ENCODE assay signal across 8 mouse cellular contexts in genomic region chr17:88511095-88511551, GRCm38 (mm10). TPM values are rescaled to one million over a fixed set of nuclear protein-coding genes. Genes with fewer than 3 reads are reported as not detected.
DNase-seq lines count a peak whose midpoint lies in the region; ATAC-seq lines count a peak whose summit lies in the region.

No protein-coding gene starts in this region.

- peaks cover 10% of the 10 kb centered on the region for H3K4me1 ChIP-seq in heart, embryonic 12.5 days (replicated peaks)
- H3K4me1 ChIP-seq in limb, embryonic 12.5 days (replicated peaks) = peaks cover 8% of the 10 kb centered on the region; the same call in 1 of the 2 replicates
- no peaks in the 10 kb centered on the region for H3K4me1 ChIP-seq in midbrain, embryonic 14.5 days (ENCODE audit: control insufficient read depth, insufficient read depth, low read length)

- H3K36me3 ChIP-seq in heart, embryonic 12.5 days = no peaks in the 10 kb centered on the region
- H3K36me3 ChIP-seq in limb, embryonic 12.5 days = no peaks in the 10 kb centered on the region
- no peaks in the 10 kb centered on the region for H3K36me3 ChIP-seq in midbrain, embryonic 14.5 days (ENCODE audit: control insufficient read depth, insufficient read depth, low read length)

- no peak overlapping the region for H3K27ac ChIP-seq in heart, embryonic 12.5 days (ENCODE audit: poor library complexity, severe bottlenecking)
- H3K27ac ChIP-seq in limb, embryonic 12.5 days = no peak overlapping the region
- H3K27ac ChIP-seq in midbrain, embryonic 14.5 days (replicated peaks; ENCODE audit: low read depth, low read length) = no peak overlapping the region

- no peak overlapping the region for H3K4me2 ChIP-seq in heart, embryonic 12.5 days
- H3K4me2 ChIP-seq in limb, embryonic 12.5 days = 0 out of 2 replicates have a peak overlapping the region, but pooled peaks have one; percentile 6
- 0 out of 2 replicates have a peak overlapping the region, but pooled peaks have one; percentile 4 for H3K4me2 ChIP-seq in midbrain, embryonic 14.5 days (ENCODE audit: low read length)

- H3K9ac ChIP-seq in heart, embryonic 12.5 days = no peak overlapping the region
- no peak overlapping the region for H3K9ac ChIP-seq in limb, embryonic 12.5 days (replicated peaks)
- H3K9ac ChIP-seq in midbrain, embryonic 14.5 days (replicated peaks; ENCODE audit: low read length) = no peak overlapping the region

- 0 out of 2 replicates have a peak, but pooled peaks cover 2% of the 10 kb centered on the region for H3K9me3 ChIP-seq in heart, embryonic 12.5 days (replicated peaks)
- H3K9me3 ChIP-seq in limb, embryonic 12.5 days = no peaks in the 10 kb centered on the region
- no peaks in the 10 kb centered on the region for H3K9me3 ChIP-seq in midbrain, embryonic 14.5 days (ENCODE audit: control insufficient read depth, low read length)

- ATAC-seq in heart, embryonic 12.5 days (ENCODE audit: insufficient number of reproducible peaks, low FRiP score) = no peak
- peak; percentile 68 for ATAC-seq in common myeloid progenitor, adult 5-6 weeks (replicated peaks; ENCODE audit: low read depth, poor library complexity, severe bottlenecking)
- peak; percentile 52; the same call in 1 of the 2 replicates for ATAC-seq in limb, embryonic 12.5 days (ENCODE audit: insufficient number of reproducible peaks, insufficient read depth, low FRiP score, low TSS enrichment, low read depth)
- ATAC-seq in midbrain, embryonic 14.5 days (ENCODE audit: low FRiP score, low TSS enrichment) = peak; percentile 62; the same call in 1 of the 2 replicates

- no peaks in the 10 kb centered on the region for H3K27me3 ChIP-seq in heart, embryonic 12.5 days (replicated peaks)
- H3K27me3 ChIP-seq in limb, embryonic 12.5 days = no peaks in the 10 kb centered on the region
- no peaks in the 10 kb centered on the region for H3K27me3 ChIP-seq in midbrain, embryonic 14.5 days (ENCODE audit: control insufficient read depth, insufficient read depth, low read length)

- H3K4me3 ChIP-seq in heart, embryonic 12.5 days = no peak overlapping the region
- H3K4me3 ChIP-seq in limb, embryonic 12.5 days (replicated peaks) = no peak overlapping the region
- no peak overlapping the region for H3K4me3 ChIP-seq in midbrain, embryonic 14.5 days (replicated peaks; ENCODE audit: low read depth, low read length)

- peak; percentile 76 to 92 for DNase-seq in heart, adult 18-20 months
- peak; percentile 82 for DNase-seq in gastrocnemius, postnatal 10 days
- DNase-seq in kidney, adult 11 months = peak; percentile 60
- DNase-seq in midbrain, embryonic 14.5 days = peak; percentile 88
- peak; percentile 63 to 79 for DNase-seq in spleen, adult 18-20 months

- 17% methylated on average over 10 of the region's 10 CpGs for WGBS in heart, embryonic 12.5 days
- 13% methylated on average over 10 of the region's 10 CpGs for WGBS in limb, embryonic 12.5 days
- WGBS in midbrain, embryonic 14.5 days = 5% methylated on average over 10 of the region's 10 CpGs

RNA-seq across cellular contexts. Expression of gene Ppp1r21, which starts 18.8 kb away (rescaled TPM):
- 10 to 100 TPM; 10.1 to 10.8 TPM for total RNA-seq in heart, adult 18-20 months (2021)
- 12.4 and 16.1 TPM in 2 replicates for polyA plus RNA-seq in heart, embryonic 12.5 days (2016; fragmentation: Nextera tagmentation; extraction: Ambion mirVana)
- total RNA-seq in common myeloid progenitor, adult 5-6 weeks (2017) = 40.4 and 41.8 TPM in 2 replicates
- total RNA-seq in gastrocnemius, postnatal 10 days (2021) = 10 to 100 TPM in 1 of 2 experiments, 1 to 10 TPM in 1; 9.4 to 15.6 TPM
- polyA plus RNA-seq in limb, embryonic 12.5 days (2016; fragmentation: Nextera tagmentation; extraction: Ambion mirVana) = 20.5 and 22.7 TPM in 2 replicates
- polyA plus RNA-seq in midbrain, embryonic 14.5 days (2014; fragmentation: Nextera tagmentation; extraction: Ambion mirVana) = 47.2 and 48.6 TPM in 2 replicates
